Mouse (Mus musculus) right cerebral cortex, postnatal 14 days (tissue): ENCODE results near the gene Sult5a1.

Experiments used
- DNase-seq: peaks from one replicate; pipeline ENCODE4 v3.0.0; 2022

Sult5a1 gene

DNA sequence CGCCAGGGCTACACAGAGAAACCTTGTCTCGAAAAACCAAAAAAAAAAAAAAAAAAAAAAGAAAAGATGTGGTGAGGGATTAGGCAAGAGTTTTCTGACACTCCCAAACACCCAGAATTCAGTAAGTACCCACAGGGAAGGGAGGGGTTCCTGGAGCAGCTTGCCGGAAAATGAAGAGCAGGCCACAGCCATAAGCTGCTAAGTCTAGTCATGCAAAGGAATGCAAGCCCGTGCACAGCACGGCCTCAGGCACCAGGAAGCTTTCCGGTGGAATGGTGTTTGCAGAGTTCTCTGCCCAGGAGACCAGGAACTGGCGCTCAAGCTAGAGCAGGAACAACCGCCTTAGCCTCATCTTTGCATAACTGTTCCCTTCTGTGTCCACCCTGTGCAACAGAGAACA lies 57.8 kb downstream of the Sult5a1 start:
- no peak for DNase-seq

DNA sequence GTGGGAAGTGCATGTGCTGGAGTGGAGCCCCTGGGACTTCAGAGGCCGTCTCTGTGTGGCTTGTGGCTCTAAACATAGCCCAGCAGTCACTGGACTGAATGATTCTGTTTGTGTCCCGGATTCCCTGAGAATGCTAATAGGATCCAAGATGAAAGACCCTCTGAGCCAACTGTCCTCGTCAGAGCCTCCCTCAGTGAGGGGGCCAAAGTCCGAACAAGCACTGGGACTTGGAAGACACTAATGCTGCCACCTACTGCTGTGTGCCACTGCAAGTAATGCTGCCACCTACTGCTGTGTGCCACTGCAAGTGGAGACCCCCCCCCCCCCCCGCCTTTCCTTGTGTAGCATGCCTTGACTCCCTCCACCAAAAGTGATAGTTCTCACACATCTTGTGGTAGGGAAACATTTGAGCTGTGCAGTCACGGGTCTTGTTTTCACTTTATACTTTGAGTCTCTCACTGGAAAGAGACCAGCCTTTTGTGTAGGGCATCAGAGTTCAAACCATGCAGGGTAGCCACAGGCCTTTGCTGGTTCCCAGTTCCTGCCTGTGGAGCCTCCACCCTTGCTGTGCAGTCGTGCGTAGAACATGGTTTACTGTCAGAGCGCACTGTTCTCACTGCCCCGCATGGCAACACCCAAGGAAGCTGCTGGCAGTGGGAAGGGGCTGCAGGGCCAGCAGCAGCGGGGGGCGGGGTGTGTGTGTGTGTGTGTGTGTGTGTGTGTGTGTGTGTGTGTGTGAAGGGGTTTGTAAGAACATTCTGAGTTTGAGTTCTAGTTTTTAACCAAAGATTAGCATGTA lies 60.1 kb downstream of the Sult5a1 start:
- DNase-seq, result peak; percentile 46

DNA sequence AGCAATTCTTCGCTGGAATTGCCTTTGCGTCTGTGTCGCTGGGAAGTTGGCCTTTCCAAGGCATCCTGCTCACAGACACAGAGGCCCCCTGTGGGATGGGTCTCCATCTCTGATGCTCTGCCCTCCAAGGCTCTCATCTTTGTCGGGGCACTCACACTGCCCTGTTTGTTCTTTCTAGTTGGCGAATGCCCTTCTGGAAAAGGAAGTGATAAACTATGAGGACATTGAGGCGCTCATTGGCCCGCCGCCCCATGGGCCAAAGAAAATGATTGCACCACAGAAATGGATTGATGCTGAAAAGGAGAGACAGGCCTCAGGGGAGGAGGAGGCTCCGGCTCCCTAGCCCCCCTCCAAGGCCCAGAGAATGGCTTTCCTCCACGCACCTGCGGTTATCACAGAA lies 60.9 kb downstream of the Sult5a1 start:
- DNase-seq, result no peak
